Mouse (Mus musculus): ENCODE results near the gene B4galnt4.
A peak's percentile ranks its signal among the peaks of the same experiment; 100 is the strongest.
"Not testable (repeated sequence)": the region's sequence is repeated elsewhere in the genome, so short reads cannot be mapped to it uniquely, and the experiment has no call there.

The B4galnt4 gene

DNA sequence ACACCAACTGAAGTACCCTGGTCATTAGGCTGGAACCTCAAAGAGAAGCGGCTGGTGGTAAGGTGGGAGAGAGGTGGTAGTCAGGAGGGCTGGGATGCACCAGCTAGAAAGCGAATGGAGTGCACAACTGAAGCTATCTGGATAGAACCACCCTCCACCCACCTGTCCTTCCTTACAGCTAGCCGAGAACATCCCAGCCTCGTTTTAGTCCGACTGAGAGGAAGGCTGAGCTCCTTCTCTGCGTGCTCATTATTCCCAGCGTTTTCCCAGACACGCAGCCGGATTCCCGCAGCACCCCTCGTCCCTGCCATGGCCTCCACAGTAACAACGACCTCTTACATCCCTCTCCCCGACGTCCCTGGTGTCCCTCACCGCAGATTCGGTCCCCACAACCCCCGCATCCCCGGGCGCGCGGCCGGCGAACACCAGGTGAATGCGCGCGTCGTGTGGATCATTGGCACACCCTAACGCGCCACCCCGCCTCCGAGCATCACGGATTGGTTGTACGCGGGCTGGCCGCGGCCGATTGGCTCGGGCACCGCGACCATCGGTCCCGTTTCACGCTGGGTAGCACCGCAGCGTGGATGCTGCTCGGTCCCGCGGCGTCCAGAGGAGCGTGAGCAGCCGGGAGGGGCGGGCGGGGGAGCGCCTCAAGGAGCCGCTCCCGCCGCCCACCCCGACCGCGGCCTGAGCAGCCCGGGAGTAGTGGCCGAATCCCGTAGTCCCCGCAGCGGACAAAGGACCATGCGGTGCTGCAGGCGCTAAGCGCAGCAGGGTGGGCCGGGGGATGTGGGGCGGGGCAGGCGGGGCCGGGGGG is at the start of gene B4galnt4:
B4galnt4 (plus strand) TSS at position 679 of the 817 bp plus-strand sequence.
- DNase-seq = peak; percentile 92

DNA sequence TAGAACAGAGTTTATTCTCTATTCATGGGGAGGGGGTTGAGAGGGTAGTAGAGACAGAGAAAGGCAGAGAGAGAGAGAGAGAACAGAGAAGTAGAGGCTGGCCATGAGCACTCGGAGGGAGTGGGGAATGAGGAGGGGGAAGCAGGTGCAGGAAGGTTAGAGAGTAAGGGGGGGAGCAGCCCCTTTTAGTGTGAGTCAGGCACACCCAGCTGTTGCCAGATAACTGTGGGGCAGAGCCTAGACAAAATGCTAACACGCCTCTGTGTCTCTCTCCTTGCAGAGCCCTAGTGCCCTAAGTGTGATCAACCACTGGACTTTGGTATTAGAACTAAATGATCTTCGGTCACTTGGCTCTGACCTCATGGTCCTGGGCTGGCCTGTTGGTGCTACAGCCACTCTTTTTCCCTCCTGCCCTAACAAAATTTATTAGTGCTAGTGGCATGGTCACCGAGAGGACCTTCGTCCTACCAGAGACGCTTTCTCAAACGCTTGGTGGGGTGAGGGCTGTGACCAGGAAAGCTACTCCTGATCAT is 49.6 kb upstream of the B4galnt4 start:
- DNase-seq = no peak

DNA sequence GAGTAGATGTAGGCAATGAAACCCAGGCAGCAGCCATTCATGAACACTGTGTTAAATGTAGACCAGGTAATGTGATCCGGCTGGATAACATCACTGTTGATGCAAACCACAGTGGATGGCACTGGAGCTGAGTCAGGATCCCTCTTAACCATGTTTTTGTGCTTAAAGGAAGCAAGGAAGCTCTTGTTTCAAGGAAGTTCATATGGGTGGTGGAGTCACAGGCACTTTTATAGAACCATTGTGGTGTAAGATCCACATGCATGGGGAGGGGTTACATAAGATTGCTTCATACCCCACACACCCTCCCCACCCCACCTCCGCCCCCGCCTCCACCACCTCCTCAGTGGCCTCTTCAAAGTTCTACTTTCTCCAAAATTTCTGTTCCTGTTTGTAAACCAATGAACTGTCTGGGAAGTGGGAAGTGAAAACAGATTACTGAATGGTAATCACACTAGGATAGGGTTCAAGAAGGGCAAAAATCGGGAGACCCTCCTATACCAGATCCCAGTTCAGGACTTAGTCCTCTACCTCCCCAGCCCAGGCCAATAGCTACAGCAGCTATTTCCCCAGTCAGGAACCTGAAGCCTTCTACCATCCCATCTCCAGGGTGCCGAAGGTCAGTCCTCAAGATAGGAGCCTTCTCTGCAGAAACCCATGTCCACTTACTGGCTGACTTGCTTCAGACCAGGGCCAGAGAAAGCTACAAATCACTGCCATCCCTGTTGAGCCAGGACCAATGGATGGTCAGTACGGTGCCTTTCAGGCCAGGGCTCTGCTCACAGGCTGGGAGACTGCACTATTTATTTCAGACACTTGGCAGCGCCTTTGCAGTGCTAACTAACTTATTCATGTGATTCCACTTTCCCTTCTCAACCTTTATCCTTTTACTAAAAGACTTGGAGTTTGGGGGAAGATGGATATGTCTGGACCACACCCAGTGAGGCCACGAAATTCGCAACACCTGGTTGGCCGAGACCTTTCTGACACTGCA is 43.9 kb upstream of the B4galnt4 start:
- no peak for DNase-seq

DNA sequence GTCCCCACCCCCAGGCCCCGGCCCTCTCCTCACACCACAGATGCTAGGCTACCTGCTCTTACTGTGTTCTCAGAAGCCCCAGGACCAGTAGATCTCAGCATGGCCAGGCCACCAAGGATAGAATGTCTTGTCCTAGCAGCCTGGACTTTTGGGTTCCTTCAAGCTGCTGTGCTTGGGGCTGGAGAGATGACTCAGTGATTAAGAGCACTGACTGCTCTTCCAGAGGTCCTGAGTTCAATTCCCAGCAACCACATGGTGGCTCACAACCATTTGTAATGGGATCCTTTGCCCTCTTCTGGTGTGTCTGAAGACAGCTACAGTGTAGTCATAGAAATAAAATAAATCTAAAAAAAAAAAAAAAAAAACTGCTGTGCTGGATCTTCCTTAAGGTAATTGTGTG is 43.1 kb upstream of the B4galnt4 start, which contains the start of gene Ifitm6:
Ifitm6 (minus strand) TSS at position 101 of the 400 bp plus-strand sequence.
- DNase-seq = not testable (repeated sequence)

DNA sequence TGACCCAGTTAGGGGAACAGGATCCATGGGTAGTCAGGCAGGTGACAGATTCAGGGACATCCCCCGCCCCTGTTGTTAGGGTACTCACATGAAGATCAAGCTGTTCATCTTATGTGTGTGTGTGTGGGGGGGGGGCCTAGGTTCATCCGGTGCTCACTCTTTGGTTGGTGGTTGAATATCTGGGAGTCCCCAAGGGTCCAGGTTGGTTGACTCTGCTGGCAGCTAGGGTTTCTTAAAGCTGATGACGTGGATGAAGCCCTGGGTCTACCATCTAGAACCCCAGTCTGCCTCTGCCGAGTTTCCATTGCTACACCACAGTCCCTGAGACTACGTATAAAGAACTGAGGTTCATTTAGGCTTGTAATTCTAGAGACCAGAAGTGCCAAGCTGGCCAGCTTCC is 41.9 kb upstream of the B4galnt4 start:
- no peak for DNase-seq

DNA sequence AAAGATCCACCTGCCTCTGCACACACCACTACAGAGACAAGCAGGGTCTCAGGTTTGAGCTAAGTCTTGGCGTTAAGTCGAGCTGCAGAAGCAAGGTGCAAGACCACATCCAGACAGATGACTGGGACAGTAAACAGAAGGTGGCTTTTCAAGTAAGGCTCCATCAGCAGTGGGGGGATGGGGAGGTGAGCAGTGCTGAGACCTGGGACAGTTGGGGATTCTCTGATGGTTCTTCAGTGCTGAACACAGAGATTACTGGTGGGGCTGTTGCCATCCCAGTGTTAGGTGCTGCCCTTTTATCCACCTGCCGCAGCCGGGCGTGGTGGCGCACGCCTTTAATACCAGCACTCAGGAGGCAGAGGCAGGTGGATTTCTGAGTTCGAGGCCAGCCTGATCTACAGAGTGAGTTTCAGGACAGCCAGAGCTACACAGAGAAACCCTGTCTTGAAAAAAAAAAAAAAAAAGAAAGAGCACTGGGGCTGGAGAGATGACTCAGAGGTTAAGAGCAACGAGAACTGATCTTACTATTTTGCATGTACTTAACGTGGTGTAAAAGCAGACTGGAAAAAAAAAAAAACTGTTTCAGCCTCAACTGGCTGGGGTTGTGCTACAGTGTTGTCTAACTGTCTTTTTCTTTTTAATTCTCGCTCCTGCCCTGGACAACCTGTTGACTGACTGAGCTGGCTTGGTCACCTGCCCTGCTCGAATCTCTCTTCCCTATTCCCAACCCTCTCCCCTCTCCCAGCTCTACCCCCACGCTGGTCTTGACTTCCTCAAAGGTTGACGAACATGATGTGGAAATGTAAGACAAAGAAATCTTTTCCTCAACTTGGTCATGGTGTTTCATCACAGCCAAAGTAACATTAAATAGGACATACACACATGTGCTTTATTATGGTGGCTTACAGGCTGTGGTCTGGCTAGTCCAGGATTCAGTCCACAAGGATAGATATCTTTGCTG is 39.1 kb upstream of the B4galnt4 start:
- no peak for DNase-seq

DNA sequence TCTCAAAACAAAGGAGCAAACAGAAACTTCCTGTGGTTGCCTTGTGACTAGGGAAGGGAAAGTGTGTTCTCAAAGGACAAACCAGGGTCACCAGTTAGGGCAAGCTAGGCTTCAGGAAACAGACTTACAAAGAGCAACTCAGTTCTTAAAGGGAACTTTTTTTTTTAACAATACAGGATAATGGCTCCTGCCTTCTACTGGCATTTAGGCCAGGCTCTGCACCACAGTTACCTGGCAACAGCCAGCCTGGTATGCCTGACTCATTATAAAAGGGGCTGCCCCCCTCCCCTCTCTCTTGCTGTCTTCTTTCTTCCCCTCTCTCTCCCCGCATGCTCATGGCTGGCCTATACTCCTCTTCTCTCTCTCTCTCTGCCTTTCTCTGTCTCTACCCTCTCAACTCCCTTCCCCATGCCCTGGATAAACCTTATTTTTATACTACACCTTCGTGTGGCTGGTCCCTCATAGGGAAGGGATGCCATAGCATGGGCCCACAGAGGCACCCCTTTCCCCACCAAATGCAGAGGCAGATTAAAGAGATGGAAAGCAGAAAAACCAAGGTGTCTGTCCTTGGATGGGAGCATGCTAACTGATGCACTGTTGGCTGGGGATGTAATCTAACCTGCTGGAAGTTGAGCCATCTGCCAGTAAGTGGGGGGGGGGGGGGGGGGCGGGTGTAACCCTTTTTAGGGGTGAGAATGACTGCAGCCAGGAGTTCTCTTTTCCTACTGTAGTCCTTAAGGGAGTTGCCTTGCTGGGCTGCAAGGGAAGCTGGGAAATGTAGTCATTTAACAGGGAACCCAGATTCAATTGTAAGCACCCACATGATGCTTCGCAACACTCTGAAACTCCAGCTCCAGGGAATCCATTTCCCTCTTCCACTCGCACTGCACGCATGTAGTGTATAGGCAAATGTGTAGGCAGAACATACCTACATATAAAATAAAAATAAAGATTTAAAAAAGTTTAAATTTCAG is 35.8 kb upstream of the B4galnt4 start:
- DNase-seq = peak; percentile 47

DNA sequence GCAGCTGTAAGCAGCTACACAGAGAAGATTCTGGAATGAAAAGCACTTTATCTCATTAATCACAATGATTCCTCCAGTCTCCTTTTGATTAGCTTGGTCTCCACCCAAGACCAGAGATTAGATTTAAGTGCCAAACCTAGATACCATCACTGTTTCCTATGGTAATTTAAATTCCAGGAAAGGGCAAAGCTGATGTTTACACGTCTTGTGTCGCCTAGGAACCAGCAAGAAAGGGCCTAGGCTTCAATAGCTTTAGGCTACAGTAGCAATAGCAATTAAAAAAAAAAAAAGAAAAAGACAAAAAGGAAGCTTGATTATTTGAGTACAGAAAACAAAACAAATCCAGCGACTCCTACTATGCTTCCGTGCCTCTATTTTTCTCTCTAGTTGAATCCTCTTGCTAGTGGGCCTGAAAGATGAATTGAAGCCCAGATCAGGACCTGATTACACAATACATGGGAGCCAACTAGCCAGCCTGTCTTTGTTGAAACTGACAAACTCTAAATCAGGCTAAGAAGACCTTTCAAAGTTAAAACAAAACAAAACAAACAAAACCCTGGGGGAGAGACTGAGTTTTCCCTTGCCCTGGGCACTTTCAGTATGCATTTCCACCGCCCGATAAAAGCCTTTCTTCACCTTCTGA is 34.7 kb upstream of the B4galnt4 start:
- DNase-seq = no peak

DNA sequence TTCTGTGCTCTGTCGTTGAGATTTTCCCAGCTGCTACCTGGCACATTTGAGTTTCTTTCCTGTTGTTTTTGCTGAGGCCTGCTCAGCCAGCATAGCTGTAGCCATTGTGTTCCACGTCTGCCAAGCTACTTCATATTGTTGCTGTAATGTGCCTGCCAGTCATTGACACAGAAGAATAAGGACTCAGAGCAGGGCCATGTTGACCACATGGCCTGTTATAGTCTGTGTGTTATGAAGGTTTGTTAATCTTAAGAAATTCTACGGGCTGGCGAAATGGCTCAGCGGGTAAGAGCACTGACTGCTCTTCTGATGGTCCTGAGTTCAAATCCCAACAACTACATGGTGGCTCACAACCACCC is 34.2 kb upstream of the B4galnt4 start:
- DNase-seq = no peak

DNA sequence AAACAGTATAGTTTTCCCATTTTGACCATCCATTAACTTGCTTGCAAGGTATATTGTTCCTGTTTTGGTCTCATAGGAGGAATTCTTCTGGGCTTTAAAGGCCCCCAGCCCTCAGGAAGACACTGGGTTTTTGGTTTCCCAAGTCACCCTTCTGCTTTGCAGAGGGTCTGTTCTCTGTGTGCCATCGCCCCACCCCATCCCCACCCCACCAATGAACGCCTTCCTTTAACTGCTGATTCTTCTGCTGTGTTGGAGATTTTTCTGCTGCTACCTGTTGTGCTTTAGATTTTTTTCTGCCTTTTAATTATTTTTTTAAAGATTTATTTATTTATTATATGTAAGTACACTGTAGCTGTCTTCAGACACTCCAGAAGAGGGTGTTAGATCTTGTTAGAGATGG is 32.1 kb upstream of the B4galnt4 start, which contains the start of gene Gm17387:
Gm17387 (plus strand) TSS at position 301 of the 400 bp plus-strand sequence.
- DNase-seq = no peak

DNA sequence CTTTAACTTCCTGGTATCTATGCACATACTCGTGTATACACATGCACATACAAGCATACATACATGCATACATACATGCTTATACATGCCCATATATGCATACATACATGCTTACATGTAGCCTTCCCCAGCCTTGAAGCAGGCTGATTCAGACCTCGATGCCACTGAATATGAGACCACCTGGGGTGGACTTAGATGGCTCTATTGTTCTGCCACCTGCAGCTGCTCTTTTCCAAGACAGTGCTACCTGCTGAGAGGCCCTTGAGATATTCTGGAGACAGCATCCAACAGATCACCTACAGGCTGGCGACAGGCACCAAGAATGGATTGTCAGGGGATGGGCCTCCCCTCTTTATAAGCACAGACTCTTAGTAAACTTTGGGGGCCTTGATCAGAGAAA is 30.5 kb upstream of the B4galnt4 start:
- no peak for DNase-seq

DNA sequence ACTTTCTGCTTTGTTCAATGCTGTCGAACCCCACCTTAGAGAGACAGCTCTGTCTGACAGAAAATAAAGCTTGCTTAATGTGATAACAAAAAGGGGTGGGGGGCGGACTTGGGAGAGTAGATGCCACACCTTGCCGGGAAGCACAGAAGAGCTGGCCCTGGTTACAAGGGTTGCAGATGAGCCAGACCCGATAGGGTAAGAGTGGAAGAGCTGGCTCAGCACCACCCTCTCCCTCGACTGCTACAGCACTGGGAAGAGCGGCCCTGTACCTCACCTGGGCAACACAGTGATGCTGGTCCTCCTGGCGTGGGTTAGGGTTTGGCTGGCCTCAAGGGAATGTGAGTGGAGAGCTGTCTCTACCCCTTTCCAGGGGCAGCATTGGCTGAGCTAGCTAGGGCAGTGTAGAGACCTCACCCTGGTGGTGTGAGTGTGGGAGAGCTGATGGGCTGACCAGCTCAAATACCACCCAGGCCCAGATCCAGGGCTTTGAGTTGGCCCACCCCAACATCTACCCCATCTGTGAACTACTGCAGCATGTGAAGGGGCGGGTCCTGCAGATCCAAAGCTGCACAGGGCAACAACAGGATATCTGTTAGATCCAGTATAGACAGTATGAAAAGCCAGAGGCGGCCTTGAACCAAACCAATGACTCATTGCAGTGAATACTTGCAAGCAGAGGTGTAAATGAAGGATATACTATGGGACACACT is 28.3 kb upstream of the B4galnt4 start:
- DNase-seq = no peak

DNA sequence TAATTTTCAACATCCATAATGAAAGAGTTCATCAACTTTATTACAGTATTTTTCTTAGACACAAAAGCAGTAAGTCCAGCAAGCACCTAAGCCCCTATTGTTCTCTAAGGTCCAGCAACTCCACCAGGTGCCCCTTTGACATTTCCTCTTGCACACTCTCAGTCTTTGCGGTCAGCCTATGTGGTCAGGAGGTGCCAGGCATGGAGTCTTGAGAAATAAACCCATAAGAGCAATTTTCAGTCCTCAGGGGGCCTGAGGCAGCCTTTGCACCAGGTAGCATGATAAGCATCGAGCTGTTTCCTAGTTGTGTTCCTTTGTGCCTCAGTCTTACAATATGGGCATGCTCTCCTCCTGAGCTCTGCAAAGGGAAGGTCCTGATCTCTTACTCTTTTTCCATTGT is 24.3 kb upstream of the B4galnt4 start:
- DNase-seq = not testable (repeated sequence)

DNA sequence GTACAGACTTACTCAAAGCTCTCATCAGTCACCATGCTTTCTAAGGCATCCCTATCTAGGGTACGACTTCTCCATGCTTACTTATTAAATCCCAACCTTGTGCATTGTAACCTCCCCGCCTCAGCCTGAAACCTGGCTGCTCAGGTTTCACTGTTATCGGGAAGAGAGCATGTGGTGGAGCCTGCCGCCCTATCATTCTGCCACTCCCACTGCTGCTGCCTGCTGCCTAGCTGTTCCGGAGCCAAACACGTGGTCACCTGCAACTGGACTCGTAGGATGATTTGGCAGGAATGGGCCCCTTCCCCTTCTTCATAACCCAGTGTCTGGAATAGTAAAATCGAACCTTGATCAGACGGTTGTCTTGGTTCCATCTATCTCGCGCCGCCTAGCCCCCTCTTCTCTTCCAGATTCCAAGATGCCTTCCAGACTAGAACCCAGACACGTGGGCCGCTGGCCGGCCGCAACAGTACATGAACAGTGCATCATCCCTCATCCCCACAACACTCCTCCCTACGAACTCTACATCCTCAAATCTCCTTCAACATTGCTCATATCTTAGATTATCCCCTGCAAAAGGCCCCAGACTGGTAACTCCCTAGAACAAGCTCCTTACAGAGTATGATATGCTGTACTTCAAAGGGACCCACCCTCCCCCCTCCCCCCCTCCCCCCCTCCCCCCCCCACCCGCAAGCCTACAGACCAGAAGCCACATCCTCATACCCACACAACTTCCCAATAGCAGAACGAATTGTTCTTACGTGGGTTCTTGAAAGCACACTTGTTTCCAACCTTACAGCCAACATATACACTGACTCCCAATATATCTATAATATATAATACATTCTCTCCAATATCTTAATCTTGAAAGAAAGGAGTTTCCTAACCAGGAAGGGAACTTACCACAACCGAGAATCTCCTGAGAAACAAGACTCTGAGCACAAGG is 22.5 kb upstream of the B4galnt4 start:
- no peak for DNase-seq

DNA sequence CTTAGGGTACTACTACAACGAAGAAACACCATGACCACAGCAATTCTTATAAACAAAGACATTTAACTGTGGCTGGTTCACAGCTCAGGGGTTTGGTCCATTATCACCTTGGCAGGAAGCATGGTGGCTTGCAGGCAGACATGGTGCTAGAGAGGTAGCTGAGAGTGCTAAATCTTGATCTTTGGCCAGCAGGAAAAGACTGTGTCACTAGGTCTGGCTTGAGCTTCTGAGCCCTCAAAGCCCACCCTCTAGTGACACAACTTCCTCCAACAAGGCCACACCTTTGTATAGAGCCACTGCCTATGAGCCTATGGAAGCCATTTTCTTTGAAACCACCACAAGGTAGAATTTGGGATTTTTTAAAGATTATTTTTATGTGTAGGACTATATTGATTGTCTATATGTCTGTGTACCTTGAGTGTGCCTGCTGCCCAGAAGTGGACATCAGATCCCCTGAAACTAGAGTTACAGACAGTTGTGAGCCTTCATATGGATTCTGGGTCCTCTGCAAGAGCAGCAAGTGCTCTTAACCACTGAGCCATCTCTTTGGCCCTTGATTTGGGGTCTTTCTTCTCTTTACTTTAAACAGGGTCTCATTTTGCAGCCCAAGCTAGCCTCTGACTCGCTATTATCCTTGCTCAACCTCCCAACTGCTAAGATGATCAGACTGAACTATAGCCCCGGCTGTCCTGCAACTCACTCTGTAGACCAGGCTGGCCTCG is 21.4 kb upstream of the B4galnt4 start:
- DNase-seq = no peak

DNA sequence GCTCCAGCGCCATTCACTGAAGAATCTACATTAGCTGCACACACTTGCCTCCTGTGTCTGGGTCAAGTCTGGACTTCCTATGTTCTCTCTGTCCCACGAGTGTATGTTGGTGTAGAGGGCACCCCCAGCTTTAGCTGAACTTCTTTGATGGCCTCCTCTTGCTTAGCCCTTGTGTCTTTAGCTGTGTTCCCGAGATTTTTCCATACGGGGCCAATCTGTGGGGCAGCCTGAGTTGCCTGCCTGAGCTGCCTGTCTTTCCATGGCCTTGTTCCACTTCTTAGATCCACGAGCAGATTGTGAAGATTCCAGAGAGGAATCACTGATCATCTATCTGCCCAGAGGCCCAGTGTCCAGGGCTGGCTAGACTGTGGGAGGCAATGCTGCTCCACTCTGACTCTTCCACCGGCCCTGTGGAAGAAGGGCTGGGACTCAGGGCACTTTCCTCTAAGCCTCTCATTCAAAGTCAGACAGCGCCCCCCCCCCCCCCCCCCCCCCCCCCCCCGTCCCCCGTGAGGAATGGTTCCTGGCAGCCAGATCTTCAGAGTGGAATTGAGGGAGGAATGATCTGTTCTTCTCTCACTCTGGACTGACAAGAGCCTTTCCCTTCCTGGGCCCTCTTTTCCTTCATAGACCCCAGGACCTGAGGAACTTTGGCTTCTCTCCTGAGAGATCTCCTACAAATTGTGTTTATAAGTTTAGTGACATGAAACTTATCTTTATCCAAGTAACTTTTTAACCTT is 19.9 kb upstream of the B4galnt4 start:
- no peak for DNase-seq

DNA sequence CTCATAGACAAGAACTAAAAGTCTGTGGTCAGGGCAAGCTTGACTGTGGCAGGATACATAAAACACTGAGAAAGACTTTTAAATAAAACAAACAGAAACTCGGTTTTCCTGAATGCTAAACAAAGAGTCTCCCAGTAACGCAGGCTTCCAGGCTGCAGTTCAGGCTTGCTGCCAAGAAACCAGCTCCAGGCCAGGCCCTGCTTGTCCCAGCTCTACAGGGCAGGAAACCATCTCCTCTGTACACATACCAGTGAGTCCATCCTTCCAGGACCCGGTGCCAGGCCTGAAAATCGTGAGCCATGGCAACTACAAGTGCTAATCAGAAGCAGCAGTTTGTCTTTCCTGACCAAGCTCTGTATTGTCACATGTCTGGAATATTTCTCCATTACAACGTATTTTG is 19.2 kb upstream of the B4galnt4 start:
- DNase-seq = peak; percentile 19

All from retina, postnatal 1 day (tissue).